Mouse (Mus musculus) CH12.LX (cell line): ENCODE results near the gene Slc6a9. TPM values are rescaled to one million over a fixed set of nuclear protein-coding genes. Genes with fewer than 3 reads are reported as not detected.

Source experiments
- DNase-seq: peaks from one replicate; pipeline ENCODE4 v3.0.0-alpha.2; 2013; ENCODE audit errors: extremely low read depth
- H3K27ac ChIP-seq: 2 replicates; pipeline ENCODE4 v1.5.1; 2012; ENCODE audit warnings: low read depth, mild to moderate bottlenecking, control low read depth, moderate library complexity; ENCODE audit not compliant: insufficient read depth
- H3K27me3 ChIP-seq: replicated peaks from 2 replicates; pipeline ENCODE3; 2012; ENCODE audit warnings: inconsistent platforms
- H3K36me3 ChIP-seq, 2 experiments: replicated peaks in 1 of 2; 2 replicates each; pipeline versions ENCODE3 to v1.6.1; 2012; ENCODE audit warnings: inconsistent platforms in 1 of 2, low read length in 1 of 2, mild to moderate bottlenecking in 1 of 2, mixed read lengths in 1 of 2, moderate library complexity in 1 of 2; ENCODE audit not compliant: control insufficient read depth in 1 of 2, insufficient read depth in 1 of 2
- H3K4me1 ChIP-seq, 2 experiments: 2 replicates each; pipeline ENCODE4 v1.6.1; 2012; ENCODE audit warnings: inconsistent platforms in 1 of 2, moderate library complexity in 1 of 2; ENCODE audit not compliant: insufficient read depth in 2 of 2, control insufficient read depth in 1 of 2
- H3K4me2 ChIP-seq: 2 replicates; pipeline ENCODE4 v1.6.1; 2012; ENCODE audit warnings: low read depth, mild to moderate bottlenecking, control low read depth; ENCODE audit not compliant: poor library complexity, insufficient read depth, severe bottlenecking
- H3K4me3 ChIP-seq, 3 experiments: fragments of 150-350 bp in 1 of 3; sonication (generic) in 1 of 3; replicated peaks in 1 of 3; 2 replicates each; pipeline versions ENCODE3 to v1.5.1; 2011 to 2012; ENCODE audit warnings: low read depth in 2 of 3, low read length in 2 of 3, mild to moderate bottlenecking in 2 of 3, moderate library complexity in 2 of 3, control low read depth in 1 of 3, improper control_type of control experiment in 1 of 3, inconsistent platforms in 1 of 3, mixed read lengths in 1 of 3; ENCODE audit not compliant: poor library complexity in 1 of 3
- H3K79me2 ChIP-seq: replicated peaks from 2 replicates; pipeline ENCODE4 v1.6.1; 2012; ENCODE audit warnings: mild to moderate bottlenecking, moderate library complexity; ENCODE audit not compliant: control insufficient read depth, poor library complexity, insufficient read depth, severe bottlenecking; ENCODE audit errors: extremely low read depth
- H3K9ac ChIP-seq: 2 replicates; pipeline ENCODE4 v1.6.1; 2012; ENCODE audit warnings: low read depth, mild to moderate bottlenecking, control low read depth, moderate library complexity; ENCODE audit not compliant: insufficient read depth
- H3K9me3 ChIP-seq: replicated peaks from 2 replicates; pipeline ENCODE3; 2012; ENCODE audit warnings: low read length, inconsistent platforms, mixed read lengths
- BHLHE40 ChIP-seq: IDR thresholded peaks from 2 replicates; pipeline ENCODE4 v1.6.1; 2011; ENCODE audit warnings: mild to moderate bottlenecking, low read depth, low read length, improper control_type of control experiment
- CHD2 ChIP-seq: IDR thresholded peaks from 2 replicates; pipeline ENCODE4 v1.6.1; 2011; ENCODE audit warnings: low read length, improper control_type of control experiment
- CTCF ChIP-seq, 2 experiments: IDR thresholded peaks in 1 of 2; conservative IDR thresholded peaks in 1 of 2; 2 replicates each; pipeline ENCODE4 v1.5.1; 2011 to 2012; ENCODE audit warnings: low read depth in 2 of 2, low read length in 2 of 2, improper control_type of control experiment in 1 of 2, inconsistent platforms in 1 of 2, mild to moderate bottlenecking in 1 of 2, moderate library complexity in 1 of 2
- E2F4 ChIP-seq: IDR thresholded peaks from 2 replicates; pipeline ENCODE4 v1.6.1; 2011; ENCODE audit warnings: low read depth, low read length, improper control_type of control experiment; ENCODE audit not compliant: insufficient replicate concordance
- ELF1 ChIP-seq: IDR thresholded peaks from 2 replicates; pipeline ENCODE4 v1.6.1; 2014; ENCODE audit warnings: low read depth, mild to moderate bottlenecking, inconsistent platforms, low read length, improper control_type of control experiment
- EP300 ChIP-seq: IDR thresholded peaks from 2 replicates; pipeline ENCODE4 v1.6.1; 2011; ENCODE audit warnings: low read length, improper control_type of control experiment
- ETS1 ChIP-seq: conservative IDR thresholded peaks from 2 replicates; pipeline ENCODE4 v1.6.1; 2012; ENCODE audit warnings: low read depth, mild to moderate bottlenecking, inconsistent platforms, low read length, improper control_type of control experiment, moderate library complexity
- GABPA ChIP-seq: IDR thresholded peaks from 2 replicates; pipeline ENCODE4 v1.6.1; 2012; ENCODE audit warnings: low read depth, low read length, improper control_type of control experiment, inconsistent platforms; ENCODE audit not compliant: insufficient replicate concordance
- HCFC1 ChIP-seq: IDR thresholded peaks from 2 replicates; pipeline ENCODE4 v1.6.1; 2012; ENCODE audit warnings: low read depth, mild to moderate bottlenecking, inconsistent platforms, low read length, improper control_type of control experiment
- IRF4 ChIP-seq: IDR thresholded peaks from 2 replicates; pipeline ENCODE4 v1.6.1; 2014; ENCODE audit warnings: low read depth, mild to moderate bottlenecking, inconsistent platforms, low read length, improper control_type of control experiment
- JUND ChIP-seq: conservative IDR thresholded peaks from 2 replicates; pipeline ENCODE4 v1.6.1; 2011; ENCODE audit warnings: low read depth, low read length, improper control_type of control experiment
- KAT2A ChIP-seq: IDR thresholded peaks from 2 replicates; pipeline ENCODE4 v1.6.1; 2012; ENCODE audit warnings: low read length, improper control_type of control experiment, inconsistent platforms; ENCODE audit not compliant: insufficient replicate concordance
- MAX ChIP-seq: IDR thresholded peaks from 2 replicates; pipeline ENCODE4 v1.6.1; 2011; ENCODE audit warnings: low read length, improper control_type of control experiment
- MEF2A ChIP-seq: IDR thresholded peaks from 2 replicates; pipeline ENCODE4 v1.6.1; 2014; ENCODE audit warnings: low read depth, mild to moderate bottlenecking, inconsistent platforms, low read length, improper control_type of control experiment, borderline replicate concordance
- MXI1 ChIP-seq: IDR thresholded peaks from 2 replicates; pipeline ENCODE4 v1.6.1; 2011; ENCODE audit warnings: mild to moderate bottlenecking, low read depth, low read length, improper control_type of control experiment
- MYC ChIP-seq: IDR thresholded peaks from 2 replicates; pipeline ENCODE4 v1.6.1; 2011; ENCODE audit warnings: low read depth, mild to moderate bottlenecking, improper control_type of control experiment, low read length
- NELFE ChIP-seq: IDR thresholded peaks from 2 replicates; pipeline ENCODE4 v1.6.1; 2011; ENCODE audit warnings: low read depth, low read length, improper control_type of control experiment
- NRF1 ChIP-seq: IDR thresholded peaks from 2 replicates; pipeline ENCODE4 v1.6.1; 2014; ENCODE audit warnings: low read depth, mild to moderate bottlenecking, inconsistent platforms, low read length, improper control_type of control experiment, moderate library complexity
- PAX5 ChIP-seq: IDR thresholded peaks from 2 replicates; pipeline ENCODE4 v1.6.1; 2012; ENCODE audit warnings: low read length, inconsistent platforms, mixed read lengths
- POLR2A ChIP-seq: IDR thresholded peaks from 2 replicates; pipeline ENCODE4 v1.6.1; 2011; ENCODE audit warnings: low read depth, mild to moderate bottlenecking, improper control_type of control experiment, low read length
- POLR2AphosphoS2 ChIP-seq: IDR thresholded peaks from 2 replicates; pipeline ENCODE4 v1.6.1; 2011; ENCODE audit warnings: low read depth, low read length, improper control_type of control experiment
- RAD21 ChIP-seq: IDR thresholded peaks from 2 replicates; pipeline ENCODE4 v1.6.1; 2011; ENCODE audit warnings: low read depth, mild to moderate bottlenecking, low read length, improper control_type of control experiment, moderate library complexity
- RCOR1 ChIP-seq: conservative IDR thresholded peaks from 2 replicates; pipeline ENCODE4 v1.6.1; 2012; ENCODE audit warnings: low read depth, mild to moderate bottlenecking, inconsistent platforms, low read length, improper control_type of control experiment
- SIN3A ChIP-seq: IDR thresholded peaks from 2 replicates; pipeline ENCODE4 v1.6.1; 2012; ENCODE audit warnings: low read length, improper control_type of control experiment, inconsistent platforms
- SMC3 ChIP-seq: IDR thresholded peaks from 2 replicates; pipeline ENCODE4 v1.6.1; 2011; ENCODE audit warnings: low read depth, low read length, improper control_type of control experiment
- TCF12 ChIP-seq: IDR thresholded peaks from 2 replicates; pipeline ENCODE4 v1.6.1; 2014; ENCODE audit warnings: low read depth, mild to moderate bottlenecking, inconsistent platforms, low read length, improper control_type of control experiment
- UBTF ChIP-seq: IDR thresholded peaks from 2 replicates; pipeline ENCODE4 v1.6.1; 2012; ENCODE audit warnings: low read depth, mild to moderate bottlenecking, inconsistent platforms, low read length, improper control_type of control experiment, moderate library complexity
- USF1 ChIP-seq: IDR thresholded peaks from 2 replicates; pipeline ENCODE4 v1.6.1; 2014; ENCODE audit warnings: low read depth, mild to moderate bottlenecking, inconsistent platforms, low read length, improper control_type of control experiment
- USF2 ChIP-seq: conservative IDR thresholded peaks from 2 replicates; pipeline ENCODE4 v1.6.1; 2011; ENCODE audit warnings: low read depth, low read length, improper control_type of control experiment
- ZKSCAN1 ChIP-seq: IDR thresholded peaks from 2 replicates; pipeline ENCODE4 v1.6.1; 2012; ENCODE audit warnings: low read depth, inconsistent platforms, low read length, improper control_type of control experiment, borderline replicate concordance
- ZMIZ1 ChIP-seq: IDR thresholded peaks from 2 replicates; pipeline ENCODE4 v1.6.1; 2012; ENCODE audit warnings: low read depth, mild to moderate bottlenecking, inconsistent platforms, low read length, improper control_type of control experiment
- dilution Hi-C: fragments of 300-500 bp; cut with MboI; formaldehyde crosslinking; loops from 2 replicates; pipeline ENCODE4 v1.14.3; 2020; ENCODE audit warnings: low sequenced_read_pairs; ENCODE audit not compliant: extremely low pct_unique_long_range_greater_than_20kb, extremely low pct_ligation_motif_present
- in situ Hi-C: fragments of 300-500 bp; cut with MboI; formaldehyde crosslinking; loops from 3 replicates; pipeline ENCODE4 v1.14.3; 2019; ENCODE audit warnings: low sequenced_read_pairs, low pct_ligation_motif_present, low pct_unique_long_range_greater_than_20kb, mixed read lengths
- polyA plus RNA-seq: library from polyadenylated mRNA; unstranded; fragments of >175 nt; gene quantifications from 2 replicates; pipeline ENCODE4 v1.2.1, GENCODE M21; 2012; ENCODE audit warnings: low read depth; ENCODE audit not compliant: insufficient read length
- total RNA-seq, 2 experiments: library from RNA; depleted of rRNA; stranded (reverse); fragments of 300-350 nt in 1 of 2; fragments of >200 nt in 1 of 2; gene quantifications; 2 replicates each; pipeline ENCODE4 v1.2.3; 2012 to 2014

The Slc6a9 gene
- total and polyA plus RNA-seq, 3 experiments, result 4.0 to 15.6 (median 9.1) TPM

- TF ChIP-seq TCF12 (no peak), IRF4 (no peak), NELFE (no peak), EP300 (no peak), E2F4 (no peak), SMC3 (no peak), USF1 (no peak), POLR2A (no peak), ETS1 (no peak), ELF1 (no peak), HCFC1 (no peak), ZKSCAN1 (no peak), MEF2A (no peak), ZMIZ1 (no peak), GABPA (no peak), NRF1 (no peak)
- TF ChIP-seq, all 38 proteins: peak for 0
- peak overlapping the region; percentile 73 for H3K4me2 ChIP-seq
- peaks cover 19% of the 10 kb centered on the region for H3K79me2 ChIP-seq
- peak overlapping the region; percentile 70 to 91 (median 88) for H3K4me3 ChIP-seq
- no peaks in the 10 kb centered on the region for H3K9me3 ChIP-seq
- peaks cover 6 to 29% of the 10 kb centered on the region in 2 experiments for H3K4me1 ChIP-seq
- peak overlapping the region; percentile 67; the same call in 1 of the 2 replicates for H3K9ac ChIP-seq
- no peaks in the 10 kb centered on the region for H3K27me3 ChIP-seq
- dilution Hi-C loops (no loop called here), in situ Hi-C loops (no loop called here)
- DNase-seq, result no peak
- no peak overlapping the region for H3K27ac ChIP-seq
- H3K36me3 ChIP-seq, result peaks cover 31 to 60% of the 10 kb centered on the region in 2 experiments
Observed at GRCm38 (mm10) chr4:117890750-117891149, 56.4 kb downstream of the Slc6a9 start.

- Histone ChIP-seq H3K36me3 (peaks cover 34 to 66% of the 10 kb centered on the region in 2 experiments), H3K27me3 (no peaks in the 10 kb centered on the region), H3K4me3 (peak within 1 kb of the TSS; percentile 70 to 91 (median 88)), H3K9me3 (no peaks in the 10 kb centered on the region), H3K79me2 (peaks cover 9% of the 10 kb centered on the region), H3K27ac (no peak within 1 kb of the TSS), H3K4me1 (peaks cover 5 to 21% of the 10 kb centered on the region in 2 experiments), H3K4me2 (peak within 1 kb of the TSS; percentile 73), H3K9ac (peak within 1 kb of the TSS; percentile 67)
- dilution Hi-C loops, result no loop called here
- DNase-seq, result peak; percentile 92
- in situ Hi-C loops, result no loop called here
- TF ChIP-seq SMC3 (no peak), KAT2A (peak; percentile 92; the same call in 1 of the 2 replicates), RCOR1 (no peak), POLR2A (peak; percentile 80), UBTF (0 out of 2 replicates have a peak, but pooled peaks have one; percentile 10), TCF12 (peak; percentile 49; the same call in 1 of the 2 replicates), CHD2 (peak; percentile 89), MAX (peak; percentile 82), USF2 (no peak), POLR2AphosphoS2 (0 out of 2 replicates have a peak, but pooled peaks have one; percentile 58), MYC (peak; percentile 95), BHLHE40 (0 out of 2 replicates have a peak, but pooled peaks have one; percentile 22), PAX5 (no peak), ELF1 (peak; percentile 98), USF1 (no peak), SIN3A (peak; percentile 97), JUND (no peak), RAD21 (no peak), NELFE (peak; percentile 75), HCFC1 (peak; percentile 98), ZMIZ1 (0 out of 2 replicates have a peak, but pooled peaks have one; percentile 46), E2F4 (no peak), GABPA (peak; percentile 52; the same call in 1 of the 2 replicates), CTCF (conservative IDR thresholded peaks at IDR 0.05 in 1 of 2, IDR thresholded peaks at IDR 0.05 in 1 of 2; ENCODE audit: low read depth in 2 of 2, low read length in 2 of 2) (no peak), IRF4 (0 out of 2 replicates have a peak, but pooled peaks have one; percentile 16), MXI1 (peak; percentile 97)
Observed at GRCm38 (mm10) chr4:117891738-117892161, 57.4 kb downstream of the Slc6a9 start, which contains the start of gene Dph2. Dph2 (minus strand) TSS chr4:117892032.
